Mouse (Mus musculus): ENCODE data around the gene Stx2. TPM values are rescaled to one million over a fixed set of nuclear protein-coding genes. Genes with fewer than 3 reads are reported as not detected.

Gene Stx2
- polyA plus RNA-seq, 1 experiment from 2014 or later = 18.0 TPM

DNA sequence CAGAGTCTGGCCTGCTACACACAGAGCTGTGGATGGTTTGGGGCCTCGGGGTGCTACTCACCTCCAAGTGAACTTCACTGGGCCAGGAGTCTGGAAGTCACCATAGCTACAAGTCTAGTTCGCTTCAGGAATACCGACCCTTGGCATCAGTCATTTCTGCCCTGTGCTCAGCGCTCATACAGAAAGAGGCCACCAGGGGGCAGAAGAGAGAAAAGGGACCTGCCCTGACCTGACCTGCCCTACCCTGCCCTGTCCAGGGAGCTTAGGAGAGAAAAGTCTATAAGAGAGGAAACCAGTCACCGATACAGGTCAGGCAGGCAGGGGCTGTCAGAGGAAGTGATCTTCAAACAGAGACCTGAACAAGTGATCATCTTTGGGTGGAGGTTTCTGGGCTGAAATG lies 61.3 kb downstream of the Stx2 start:
- Histone ChIP-seq H3K36me3 (ENCODE audit: control insufficient read depth, insufficient read depth) (no peaks in the 10 kb centered on the region), H3K4me3 (replicated peaks; ENCODE audit: low read length) (no peak overlapping the region), H3K27me3 (replicated peaks; ENCODE audit: control insufficient read depth, insufficient read depth, low read length) (no peaks in the 10 kb centered on the region), H3K4me2 (ENCODE audit: low read length) (no peak overlapping the region), H3K4me1 (replicated peaks; ENCODE audit: control insufficient read depth, insufficient read depth, low read length) (peaks cover 4% of the 10 kb centered on the region; the same call in 1 of the 2 replicates), H3K9me3 (ENCODE audit: control insufficient read depth, low read length) (no peaks in the 10 kb centered on the region), H3K9ac (replicated peaks; ENCODE audit: low read depth, low read length) (no peak overlapping the region), H3K27ac (ENCODE audit: low read length) (no peak overlapping the region)
- ATAC-seq = no peak
- 78% methylated on average over 5 of the region's 5 CpGs for WGBS

DNA sequence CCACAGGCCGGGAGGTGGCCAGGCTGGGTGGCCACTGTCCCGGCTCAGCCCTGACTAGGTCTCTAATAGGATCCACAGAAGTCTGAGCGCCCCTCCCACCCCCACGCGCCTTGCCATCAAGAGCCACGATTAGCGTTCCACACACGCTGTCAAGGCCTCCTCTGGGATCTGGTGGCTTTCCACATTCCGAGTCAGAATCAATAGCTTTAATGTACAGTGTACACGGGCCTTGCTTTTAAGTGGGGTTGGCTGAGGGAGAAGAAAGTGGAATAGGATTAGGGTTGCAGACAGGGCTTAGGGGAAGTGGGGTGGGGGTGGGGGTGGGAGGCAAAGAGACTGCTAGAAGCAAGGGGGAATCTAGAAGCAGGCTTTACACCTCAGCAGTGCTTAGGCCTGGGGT lies 67.9 kb downstream of the Stx2 start:
- Histone ChIP-seq H3K4me3 (replicated peaks; ENCODE audit: low read length) (no peak overlapping the region), H3K27ac (ENCODE audit: low read length) (no peak overlapping the region), H3K27me3 (replicated peaks; ENCODE audit: control insufficient read depth, insufficient read depth, low read length) (no peaks in the 10 kb centered on the region), H3K4me2 (ENCODE audit: low read length) (no peak overlapping the region), H3K36me3 (ENCODE audit: control insufficient read depth, insufficient read depth) (no peaks in the 10 kb centered on the region), H3K9me3 (ENCODE audit: control insufficient read depth, low read length) (no peaks in the 10 kb centered on the region), H3K4me1 (replicated peaks; ENCODE audit: control insufficient read depth, insufficient read depth, low read length) (peaks cover 4% of the 10 kb centered on the region), H3K9ac (replicated peaks; ENCODE audit: low read depth, low read length) (no peak overlapping the region)
- WGBS = 80% methylated on average over 10 of the region's 10 CpGs
- no peak for ATAC-seq

DNA sequence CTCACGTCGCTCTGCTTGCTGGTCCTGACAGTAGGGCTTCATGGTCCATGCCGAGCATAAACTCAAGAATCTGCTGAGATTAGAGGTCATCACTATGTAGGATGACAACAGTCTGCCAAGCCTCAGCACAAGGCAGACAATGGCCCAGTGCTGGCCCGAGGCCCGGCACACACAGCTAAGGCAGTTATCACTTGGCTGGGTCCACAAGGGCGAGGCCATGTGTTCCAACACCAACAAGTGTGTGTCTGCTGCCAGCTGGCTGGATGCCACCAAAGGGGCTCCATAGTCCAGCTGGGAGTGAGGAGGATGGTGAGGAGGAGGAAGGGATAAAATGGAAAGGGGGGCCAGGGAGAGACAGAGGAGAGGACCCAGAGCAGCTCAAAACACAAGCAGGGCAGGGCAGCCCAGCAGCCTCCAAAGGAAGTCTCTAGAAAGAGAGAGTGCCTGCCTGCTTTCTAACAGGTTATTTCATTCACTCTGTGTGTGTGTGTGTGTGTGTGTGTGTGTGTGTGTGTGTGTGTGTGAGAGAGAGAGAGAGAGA lies 72.9 kb downstream of the Stx2 start:
- no peaks in the 10 kb centered on the region for H3K27me3 ChIP-seq (replicated peaks; ENCODE audit: control insufficient read depth, insufficient read depth, low read length)
- no peak overlapping the region for H3K4me2 ChIP-seq (ENCODE audit: low read length)
- 0 out of 2 replicates have a peak, but pooled peaks cover 2% of the 10 kb centered on the region for H3K9me3 ChIP-seq (ENCODE audit: control insufficient read depth, low read length)
- WGBS = 34% methylated on average over 6 of the region's 6 CpGs
- ATAC-seq = peak; percentile 72; the same call in 1 of the 2 replicates
- H3K4me3 ChIP-seq (replicated peaks; ENCODE audit: low read length) = no peak overlapping the region
- H3K9ac ChIP-seq (replicated peaks; ENCODE audit: low read depth, low read length) = no peak overlapping the region
- H3K36me3 ChIP-seq (ENCODE audit: control insufficient read depth, insufficient read depth) = no peaks in the 10 kb centered on the region
- peaks cover 10% of the 10 kb centered on the region for H3K4me1 ChIP-seq (replicated peaks; ENCODE audit: control insufficient read depth, insufficient read depth, low read length)
- H3K27ac ChIP-seq (ENCODE audit: low read length) = no peak overlapping the region

Other genes with a start within 250 kb of the Stx2 start
- 3.0 and 4.1 TPM in 2 replicates for gene Rimbp2, start 55.1 kb downstream of the Stx2 start, polyA plus RNA-seq (2015; fragmentation: Nextera tagmentation; extraction: Ambion mirVana)
- 436 and 440 TPM in 2 replicates for gene Ran, start 11.5 kb upstream of the Stx2 start, polyA plus RNA-seq (2015; fragmentation: Nextera tagmentation; extraction: Ambion mirVana)
- gene Adgrd1, start 88.2 kb upstream of the Stx2 start, polyA plus RNA-seq (2015; fragmentation: Nextera tagmentation; extraction: Ambion mirVana) = 0.22 and 0.37 TPM in 2 replicates